Mouse (Mus musculus) myocyte (in vitro differentiated cells): ENCODE results near the gene Ism1.

Experiments used
- CEBPB ChIP-seq: IDR thresholded peaks from 2 replicates; pipeline ENCODE4 v1.6.1; 2011; ENCODE audit warnings: mild to moderate bottlenecking, moderate library complexity; ENCODE audit not compliant: poor library complexity, insufficient read depth, severe bottlenecking
- E2F4 ChIP-seq: IDR thresholded peaks from one replicate; pipeline ENCODE4 v1.6.1; 2011; ENCODE audit warnings: mild to moderate bottlenecking, control low read depth, moderate library complexity; ENCODE audit not compliant: insufficient read depth
- MAX ChIP-seq: IDR thresholded peaks from one replicate; pipeline ENCODE4 v1.6.1; 2011; ENCODE audit warnings: low read depth, mild to moderate bottlenecking, control low read depth
- MYOD1 ChIP-seq, 3 experiments: IDR thresholded peaks; one replicate each; pipeline ENCODE4 v1.6.1; 2011; ENCODE audit warnings: control low read depth in 2 of 3, low read depth in 2 of 3, mild to moderate bottlenecking in 2 of 3, moderate library complexity in 1 of 3; ENCODE audit not compliant: insufficient read length in 2 of 3, control insufficient read depth in 1 of 3
- MYOG ChIP-seq, 3 experiments: IDR thresholded peaks; one replicate each; pipeline ENCODE4 v1.6.1; 2011; ENCODE audit warnings: control low read depth in 2 of 3, low read depth in 2 of 3, mild to moderate bottlenecking in 2 of 3; ENCODE audit not compliant: insufficient read length in 2 of 3, control insufficient read depth in 1 of 3, insufficient read depth in 1 of 3
- POLR2A ChIP-seq: IDR thresholded peaks from one replicate; pipeline ENCODE4 v1.6.1; 2011; ENCODE audit warnings: low read depth, mild to moderate bottlenecking, control low read depth, moderate library complexity; ENCODE audit not compliant: insufficient read length
- POLR2AphosphoS2 ChIP-seq: IDR thresholded peaks from one replicate; pipeline ENCODE4 v1.6.1; 2011; ENCODE audit warnings: low read depth, control low read depth; ENCODE audit not compliant: insufficient read length
- REST ChIP-seq: IDR thresholded peaks from one replicate; pipeline ENCODE4 v1.6.1; 2011; ENCODE audit warnings: mild to moderate bottlenecking, control low read depth, moderate library complexity; ENCODE audit not compliant: insufficient read depth, insufficient read length
- SRF ChIP-seq: IDR thresholded peaks from one replicate; pipeline ENCODE4 v1.6.1; 2011; ENCODE audit warnings: low read depth; ENCODE audit not compliant: control insufficient read depth, insufficient read length
- TCF12 ChIP-seq: IDR thresholded peaks from one replicate; pipeline ENCODE4 v1.6.1; 2011; ENCODE audit warnings: mild to moderate bottlenecking, control low read depth; ENCODE audit not compliant: poor library complexity, insufficient read depth, severe bottlenecking
- TCF3 ChIP-seq: IDR thresholded peaks from one replicate; pipeline ENCODE4 v1.6.1; 2011; ENCODE audit warnings: low read depth, control low read depth; ENCODE audit not compliant: insufficient read length

GRCm38 (mm10) chr2:139728060-139728459, 50.1 kb downstream of the Ism1 start:
- no peak for TF ChIP-seq CEBPB
- no peak for TF ChIP-seq MAX
- no peak for TF ChIP-seq TCF12
- TF ChIP-seq POLR2A: no peak
- no peak for TF ChIP-seq SRF
- TF ChIP-seq POLR2AphosphoS2: no peak
- TF ChIP-seq TCF3: no peak
- TF ChIP-seq E2F4: no peak
- no peak for TF ChIP-seq REST
- no peak for TF ChIP-seq MYOG (IDR thresholded peaks at IDR 0.05; ENCODE audit: control insufficient read depth in 1 of 3, insufficient read depth in 1 of 3, insufficient read length in 2 of 3, low read depth in 2 of 3)
- TF ChIP-seq MYOD1 (IDR thresholded peaks at IDR 0.05; ENCODE audit: control insufficient read depth in 1 of 3, insufficient read length in 2 of 3, low read depth in 2 of 3): no peak
